Mouse (Mus musculus) C2C12 (cell line): ENCODE data around the gene Mapk8ip1.

Experiments
- CTCF ChIP-seq: IDR thresholded peaks from one replicate; pipeline ENCODE4 v1.5.1; 2011; ENCODE audit not compliant: control insufficient read depth, insufficient read depth, insufficient read length
- FOSL1 ChIP-seq: IDR thresholded peaks from one replicate; pipeline ENCODE4 v1.8.0; 2011; ENCODE audit warnings: mild to moderate bottlenecking, low read length; ENCODE audit not compliant: poor library complexity, insufficient read depth, severe bottlenecking
- USF1 ChIP-seq: IDR thresholded peaks from one replicate; pipeline ENCODE4 v1.6.1; 2011; ENCODE audit warnings: low read depth, mild to moderate bottlenecking, control low read depth, moderate library complexity

- TF ChIP-seq FOSL1 (no peak), CTCF (no peak), USF1 (no peak)
These were observed 29.9 kb upstream of the Mapk8ip1 start for GRCm38 (mm10) chr2:92430723-92431541.
